Mouse (Mus musculus): Measurements from ENCODE around the gene Ybx2. TPM values are rescaled to one million over a fixed set of nuclear protein-coding genes. Genes with fewer than 3 reads are reported as not detected.

Gene Ybx2
- polyA plus RNA-seq, 1 experiment from 2014 or later = 3.1 TPM

- ATAC-seq = no peak
- Histone ChIP-seq H3K27me3 (replicated peaks) (peaks cover 8% of the 10 kb centered on the region; the same call in 1 of the 2 replicates), H3K9ac (no peak overlapping the region), H3K4me3 (replicated peaks) (no peak overlapping the region), H3K27ac (no peak overlapping the region), H3K4me2 (replicated peaks) (no peak overlapping the region), H3K4me1 (replicated peaks) (peaks cover 35% of the 10 kb centered on the region), H3K36me3 (no peaks in the 10 kb centered on the region), H3K9me3 (no peaks in the 10 kb centered on the region)
- WGBS = 67% methylated on average over 5 of the region's 5 CpGs
Measured at GRCm38 (mm10) chr11:69939181-69939580, 3.6 kb downstream of the Ybx2 start.

GRCm38 (mm10) chr11:69939731-69940130, 4.1 kb downstream of the Ybx2 start:
- Histone ChIP-seq H3K4me2 (replicated peaks) (no peak overlapping the region), H3K27ac (no peak overlapping the region), H3K36me3 (no peaks in the 10 kb centered on the region), H3K4me3 (replicated peaks) (no peak overlapping the region), H3K4me1 (replicated peaks) (peaks cover 30% of the 10 kb centered on the region), H3K9me3 (no peaks in the 10 kb centered on the region), H3K27me3 (replicated peaks) (peaks cover 8% of the 10 kb centered on the region; the same call in 1 of the 2 replicates), H3K9ac (no peak overlapping the region)
- 95% methylated on average over 17 of the region's 17 CpGs for WGBS
- ATAC-seq = no peak

- Histone ChIP-seq H3K36me3 (peaks cover 6% of the 10 kb centered on the region; the same call in 1 of the 2 replicates), H3K27ac (no peak overlapping the region), H3K4me2 (replicated peaks) (no peak overlapping the region), H3K9ac (no peak overlapping the region), H3K4me1 (replicated peaks) (peaks cover 23% of the 10 kb centered on the region), H3K9me3 (no peaks in the 10 kb centered on the region), H3K27me3 (replicated peaks) (peaks cover 5% of the 10 kb centered on the region; the same call in 1 of the 2 replicates), H3K4me3 (replicated peaks) (no peak overlapping the region)
- 71% methylated on average over 4 of the region's 4 CpGs for WGBS
- ATAC-seq = no peak
Measured at GRCm38 (mm10) chr11:69940962-69941361, 5.4 kb downstream of the Ybx2 start.

- Histone ChIP-seq H3K9ac (no peak overlapping the region), H3K4me3 (replicated peaks) (no peak overlapping the region)
- no peak for ATAC-seq
Measured at GRCm38 (mm10) chr11:69945216-69945615, 9.6 kb downstream of the Ybx2 start.

GRCm38 (mm10) chr11:69945997-69946891, 10.6 kb downstream of the Ybx2 start:
- no peak for ATAC-seq
- H3K4me1 ChIP-seq (replicated peaks) = peaks cover 12% of the 10 kb centered on the region; the same call in 1 of the 2 replicates
- 0 out of 2 replicates have a peak overlapping the region, but pooled peaks have one; percentile 72 for H3K27ac ChIP-seq
- no peaks in the 10 kb centered on the region for H3K27me3 ChIP-seq (replicated peaks)
- peaks cover 6% of the 10 kb centered on the region; the same call in 1 of the 2 replicates for H3K36me3 ChIP-seq
- H3K9ac ChIP-seq = peak overlapping the region; percentile 10; the same call in 1 of the 2 replicates
- peak overlapping the region; percentile 48; the same call in 1 of the 2 replicates for H3K4me3 ChIP-seq (replicated peaks)
- H3K4me2 ChIP-seq (replicated peaks) = peak overlapping the region; percentile 78
- WGBS = 82% methylated on average over 16 of the region's 18 CpGs
- H3K9me3 ChIP-seq = no peaks in the 10 kb centered on the region

More at GRCm38 (mm10) chr11:69945216-69945615, 9.6 kb downstream of the Ybx2 start:
- H3K27ac ChIP-seq = no peak overlapping the region
- 78% methylated on average over 13 of the region's 13 CpGs for WGBS
- no peaks in the 10 kb centered on the region for H3K27me3 ChIP-seq (replicated peaks)
- no peaks in the 10 kb centered on the region for H3K9me3 ChIP-seq
- H3K36me3 ChIP-seq = peaks cover 6% of the 10 kb centered on the region; the same call in 1 of the 2 replicates
- H3K4me1 ChIP-seq (replicated peaks) = peaks cover 12% of the 10 kb centered on the region; the same call in 1 of the 2 replicates
- peak overlapping the region; percentile 78; the same call in 1 of the 2 replicates for H3K4me2 ChIP-seq (replicated peaks)

- ATAC-seq = peak; percentile 53
- H3K9ac ChIP-seq = peak overlapping the region; percentile 44
- H3K36me3 ChIP-seq = peaks cover 6% of the 10 kb centered on the region; the same call in 1 of the 2 replicates
- H3K4me1 ChIP-seq (replicated peaks) = peaks cover 12% of the 10 kb centered on the region; the same call in 1 of the 2 replicates
- peak overlapping the region; percentile 48 for H3K4me3 ChIP-seq (replicated peaks)
- H3K9me3 ChIP-seq = no peaks in the 10 kb centered on the region
- 5% methylated on average over 29 of the region's 29 CpGs for WGBS
- peak overlapping the region; percentile 72 for H3K27ac ChIP-seq
- peak overlapping the region; percentile 78 for H3K4me2 ChIP-seq (replicated peaks)
- H3K27me3 ChIP-seq (replicated peaks) = no peaks in the 10 kb centered on the region
Measured at GRCm38 (mm10) chr11:69947337-69948065, 11.9 kb downstream of the Ybx2 start.

- peak within 1 kb of the TSS; percentile 44 for H3K9ac ChIP-seq
- peak within 1 kb of the TSS; percentile 72 for H3K27ac ChIP-seq
- under 1% methylated on average over 34 of the region's 34 CpGs for WGBS
- H3K4me2 ChIP-seq (replicated peaks) = peak within 1 kb of the TSS; percentile 78
- no peaks in the 10 kb centered on the region for H3K27me3 ChIP-seq (replicated peaks)
- H3K4me3 ChIP-seq (replicated peaks) = peak within 1 kb of the TSS; percentile 48
- peaks cover 6% of the 10 kb centered on the region; the same call in 1 of the 2 replicates for H3K36me3 ChIP-seq
- H3K4me1 ChIP-seq (replicated peaks) = peaks cover 12% of the 10 kb centered on the region; the same call in 1 of the 2 replicates
- no peaks in the 10 kb centered on the region for H3K9me3 ChIP-seq
- peak; percentile 95 for ATAC-seq
Measured at GRCm38 (mm10) chr11:69948066-69948762, 12.6 kb downstream of the Ybx2 start, which contains the start of gene Slc2a4. Gene Slc2a4, minus strand, starts transcription at chr11:69948188.

- no peaks in the 10 kb centered on the region for H3K27me3 ChIP-seq (replicated peaks)
- H3K4me1 ChIP-seq (replicated peaks) = peaks cover 12% of the 10 kb centered on the region; the same call in 1 of the 2 replicates
- H3K4me3 ChIP-seq (replicated peaks) = peak overlapping the region; percentile 48
- peak overlapping the region; percentile 78 for H3K4me2 ChIP-seq (replicated peaks)
- under 1% methylated on average over 14 of the region's 14 CpGs for WGBS
- peak; percentile 45 for ATAC-seq
- H3K9me3 ChIP-seq = no peaks in the 10 kb centered on the region
- H3K36me3 ChIP-seq = peaks cover 6% of the 10 kb centered on the region; the same call in 1 of the 2 replicates
- peak overlapping the region; percentile 51 for H3K27ac ChIP-seq
- H3K9ac ChIP-seq = peak overlapping the region; percentile 36; the same call in 1 of the 2 replicates
Measured at GRCm38 (mm10) chr11:69948763-69949150, 13.2 kb downstream of the Ybx2 start.

- Histone ChIP-seq H3K4me2 (replicated peaks) (no peak overlapping the region), H3K4me3 (replicated peaks) (no peak overlapping the region), H3K9me3 (no peaks in the 10 kb centered on the region), H3K36me3 (no peaks in the 10 kb centered on the region), H3K4me1 (replicated peaks) (peaks cover 9% of the 10 kb centered on the region; the same call in 1 of the 2 replicates), H3K9ac (no peak overlapping the region), H3K27me3 (replicated peaks) (no peaks in the 10 kb centered on the region), H3K27ac (no peak overlapping the region)
- 49% methylated on average over 4 of the region's 4 CpGs for WGBS
- no peak for ATAC-seq
Measured at GRCm38 (mm10) chr11:69950807-69951459, 15.3 kb downstream of the Ybx2 start.

GRCm38 (mm10) chr11:69952274-69952673, 16.7 kb downstream of the Ybx2 start:
- H3K36me3 ChIP-seq = no peaks in the 10 kb centered on the region
- ATAC-seq = no peak
- H3K27me3 ChIP-seq (replicated peaks) = no peaks in the 10 kb centered on the region
- H3K4me1 ChIP-seq (replicated peaks) = peaks cover 9% of the 10 kb centered on the region; the same call in 1 of the 2 replicates
- no peak overlapping the region for H3K4me2 ChIP-seq (replicated peaks)
- 30% methylated on average over 1 of the region's 1 CpGs for WGBS
- H3K9me3 ChIP-seq = no peaks in the 10 kb centered on the region
- H3K9ac ChIP-seq = no peak overlapping the region
- no peak overlapping the region for H3K27ac ChIP-seq
- no peak overlapping the region for H3K4me3 ChIP-seq (replicated peaks)
